Mouse (Mus musculus) adrenal gland, postnatal 14 days (tissue): ENCODE data around the gene Tmem189. TPM values are rescaled to one million over a fixed set of nuclear protein-coding genes. Genes with fewer than 3 reads are reported as not detected.

ENCODE experiments used
- DNase-seq: peaks from one replicate; pipeline ENCODE4 v3.0.0; 2021; ENCODE audit warnings: mixed read lengths
- total RNA-seq: library from RNA; stranded (reverse); gene quantifications from 2 replicates; pipeline ENCODE4 v1.2.3, GENCODE M21; 2021

Gene Tmem189
- total RNA-seq, 1 experiment from 2014 or later = 30.7 TPM

DNA sequence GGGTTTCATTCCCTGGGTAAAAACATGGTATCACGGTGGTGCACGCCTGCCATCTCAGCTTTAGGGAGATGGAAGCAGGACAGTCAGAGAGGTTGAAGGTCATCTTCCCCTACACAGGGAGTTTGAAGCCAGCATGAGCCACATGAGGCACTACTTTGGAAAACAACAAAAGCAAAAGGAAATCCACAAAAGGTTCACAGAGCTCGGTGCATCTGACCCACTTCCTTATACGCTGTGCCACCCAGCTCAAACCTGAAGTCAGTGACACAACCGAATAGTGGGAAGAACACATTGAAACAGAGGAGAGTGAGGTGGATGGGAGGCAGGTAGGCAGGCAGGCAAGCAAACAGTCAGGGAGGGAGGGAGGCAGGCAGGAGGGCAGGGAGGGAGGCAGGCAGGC, 11.8 kb upstream of the Tmem189 start:
- no peak for DNase-seq

DNA sequence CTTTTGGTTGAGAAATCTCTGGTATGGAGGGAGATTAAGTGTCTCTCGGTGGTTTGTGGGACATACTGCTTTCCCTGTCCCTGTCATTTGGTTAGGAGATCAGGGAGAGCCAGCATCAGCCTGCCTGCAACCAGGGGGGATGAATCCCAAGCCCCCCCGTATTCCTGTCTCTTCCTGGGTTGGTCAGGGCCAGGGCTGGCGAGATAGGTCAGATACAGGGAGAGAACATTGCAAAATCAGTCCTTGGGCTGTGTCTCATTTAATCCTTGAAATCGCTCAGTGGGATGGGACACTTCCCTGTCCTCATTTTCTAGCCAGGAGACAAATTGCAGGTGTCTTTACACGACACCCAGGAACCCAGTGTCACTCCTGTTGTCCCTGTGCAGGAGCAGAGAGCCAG, 10.4 kb upstream of the Tmem189 start:
- DNase-seq = peak; percentile 65

DNA sequence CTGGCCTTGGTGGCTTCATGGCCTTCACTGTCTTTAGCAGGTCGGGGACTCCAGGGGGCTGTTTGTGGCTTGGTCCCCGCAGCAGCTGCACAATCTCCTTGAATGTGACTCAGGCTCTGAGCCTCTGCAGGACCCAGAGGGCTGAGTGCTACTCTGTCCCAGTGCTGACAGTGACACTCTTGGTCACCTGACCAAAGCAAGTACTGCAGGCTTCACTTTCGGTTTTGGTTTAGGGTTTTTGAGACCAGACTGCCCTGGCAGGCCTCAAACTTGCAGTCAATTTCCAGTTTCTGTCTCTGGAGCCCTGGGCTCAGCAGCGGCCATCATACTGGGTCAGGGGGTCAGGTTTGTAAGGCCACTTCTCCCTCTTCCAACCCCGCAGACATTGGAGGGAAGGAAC, 8.3 kb upstream of the Tmem189 start:
- DNase-seq = peak; percentile 82

DNA sequence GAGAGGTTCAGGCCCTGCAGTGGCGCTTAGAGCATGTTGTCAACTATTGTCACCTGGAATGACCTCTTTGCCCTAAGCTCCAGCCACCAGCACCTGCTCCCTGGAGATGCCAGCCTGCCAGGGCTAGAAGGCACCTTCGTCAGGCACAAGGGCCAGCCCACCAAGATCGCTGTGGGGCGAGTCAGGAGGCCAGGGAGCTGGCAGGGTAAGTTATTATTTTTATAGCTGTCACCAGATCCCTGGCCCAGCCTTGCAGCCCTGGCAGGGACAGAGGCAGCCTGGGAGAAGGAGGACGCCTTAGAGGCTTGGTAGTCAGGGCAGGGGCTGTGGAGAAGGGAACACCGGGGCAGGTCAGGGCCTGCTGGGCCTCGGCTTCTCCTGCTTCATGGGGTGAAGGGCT, 6.5 kb upstream of the Tmem189 start:
- peak; percentile 82 for DNase-seq

DNA sequence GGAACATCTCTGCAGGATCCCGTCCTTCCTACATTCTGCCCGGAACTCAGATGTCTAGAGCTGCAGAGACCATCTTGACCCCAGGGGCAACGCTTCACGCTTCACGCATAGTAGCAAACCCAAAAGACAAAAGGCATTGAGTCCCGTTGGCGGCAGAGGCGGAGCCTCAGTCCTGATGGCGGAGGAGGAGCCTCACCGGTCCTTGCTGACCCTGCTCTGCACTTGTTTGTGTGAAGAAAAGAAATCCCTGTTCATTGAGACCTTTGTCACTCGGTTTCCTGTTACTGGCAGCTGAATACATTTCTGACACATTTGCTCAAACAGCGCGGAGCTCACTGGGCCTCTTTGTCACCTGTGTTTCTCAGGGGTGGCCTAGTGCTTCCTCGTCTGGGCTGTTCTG, 5.9 kb upstream of the Tmem189 start:
- no peak for DNase-seq

DNA sequence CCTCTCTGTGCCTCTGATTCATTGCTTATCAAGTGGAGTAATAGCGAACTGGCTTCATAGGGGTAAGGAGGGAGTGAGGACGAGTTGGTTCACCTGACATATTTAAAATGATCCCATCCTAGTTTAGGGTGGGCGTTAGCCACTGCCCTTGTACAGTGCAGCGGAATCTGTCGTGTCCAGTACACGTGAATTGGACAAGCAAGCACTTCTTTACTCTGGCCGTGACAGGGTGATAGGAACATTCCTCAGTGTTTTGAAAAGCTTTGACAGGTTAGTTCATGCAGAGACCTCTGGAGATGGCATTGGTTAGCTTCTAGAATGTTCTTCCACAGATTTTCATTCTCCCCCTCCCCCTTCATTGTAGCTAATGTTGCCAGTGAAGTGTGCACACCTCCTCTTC, 5.3 kb upstream of the Tmem189 start:
- DNase-seq = no peak

DNA sequence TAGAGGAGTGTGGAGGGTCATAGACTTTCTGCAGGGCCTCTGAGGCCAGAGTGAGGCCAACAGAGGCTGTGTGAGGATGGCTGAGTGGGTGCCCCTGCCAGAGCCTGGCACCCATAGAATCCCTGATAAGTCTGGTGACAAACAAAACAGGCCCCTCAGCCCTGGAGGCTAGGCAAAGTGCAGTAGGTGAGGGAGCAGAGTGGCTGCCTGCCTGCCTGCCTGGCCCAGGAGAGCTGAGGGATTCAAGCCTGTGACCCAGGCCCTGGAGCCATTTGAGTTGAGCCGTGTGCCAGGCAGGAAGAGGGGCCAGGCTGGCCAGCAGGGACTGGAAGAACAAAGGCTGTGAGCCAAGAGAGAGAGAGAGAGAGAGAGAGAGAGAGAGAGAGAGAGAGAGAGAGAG, 4.6 kb upstream of the Tmem189 start:
- peak; percentile 77 for DNase-seq

GRCm38 (mm10) chr2:167693540-167693939, 3.9 kb upstream of the Tmem189 start:
- DNase-seq = no peak

- DNase-seq = peak; percentile 48
Measured at GRCm38 (mm10) chr2:167692831-167693230, 3.2 kb upstream of the Tmem189 start.

DNA sequence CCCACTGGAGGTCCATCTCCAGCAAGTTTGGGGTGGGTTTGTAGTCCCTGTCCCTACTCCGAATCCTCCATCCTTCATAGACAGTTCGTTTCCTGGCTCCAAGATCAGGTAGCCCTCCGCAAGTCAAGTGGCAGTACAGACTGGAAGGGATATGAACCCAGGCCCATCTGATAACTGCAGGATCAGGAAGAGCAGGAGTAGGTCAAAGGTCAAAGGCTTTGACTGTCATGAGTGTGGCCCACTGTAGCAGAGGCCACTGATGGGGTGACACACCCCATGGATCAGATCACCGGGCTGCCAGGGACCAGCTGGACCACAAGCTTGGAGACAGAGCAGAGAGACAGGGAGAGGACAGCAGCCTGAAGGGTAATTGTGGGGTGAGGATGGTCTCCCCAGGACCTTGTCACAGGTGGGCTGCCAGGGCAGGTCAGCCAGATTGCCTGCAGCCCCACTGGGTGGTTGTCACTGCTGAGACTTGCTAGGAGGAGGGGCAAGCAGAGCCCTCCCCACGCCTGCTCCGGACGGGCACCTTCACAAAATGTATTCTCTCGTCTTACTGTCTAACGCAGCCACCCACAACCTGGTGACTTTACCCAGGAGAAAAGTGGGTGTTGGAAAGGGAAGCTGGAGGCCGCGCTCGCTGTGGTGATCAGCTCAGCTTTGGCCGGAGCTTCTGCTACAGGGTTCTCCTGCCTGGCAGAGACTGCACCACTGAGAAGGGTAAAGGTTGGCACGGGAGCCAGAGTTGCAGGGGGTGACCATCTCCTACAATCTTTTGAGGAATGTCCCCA, 2.4 kb upstream of the Tmem189 start:
- DNase-seq = peak; percentile 38

DNA sequence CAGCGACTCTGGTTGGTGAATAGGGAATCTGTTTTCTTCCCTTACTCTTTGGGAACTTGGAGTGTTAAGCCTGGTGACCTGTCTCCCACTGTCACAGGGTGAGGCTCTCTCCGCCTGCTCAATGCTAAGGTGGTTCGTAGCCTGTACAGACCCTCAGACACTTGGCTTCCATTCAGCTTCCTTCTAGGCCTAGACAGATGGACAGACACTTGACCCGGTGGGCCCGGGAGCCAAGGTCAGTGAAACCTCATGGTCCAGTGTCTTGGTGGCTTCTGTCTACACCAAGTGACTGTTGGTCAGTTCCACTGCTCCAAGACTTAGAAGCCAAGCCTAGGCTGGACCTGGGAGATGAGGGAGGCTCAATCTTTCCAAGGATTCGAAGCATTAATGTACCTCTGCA, 1.8 kb upstream of the Tmem189 start:
- DNase-seq = no peak

- DNase-seq = peak; percentile 53
Measured at GRCm38 (mm10) chr2:167690962-167691311, 1.3 kb upstream of the Tmem189 start.

DNA sequence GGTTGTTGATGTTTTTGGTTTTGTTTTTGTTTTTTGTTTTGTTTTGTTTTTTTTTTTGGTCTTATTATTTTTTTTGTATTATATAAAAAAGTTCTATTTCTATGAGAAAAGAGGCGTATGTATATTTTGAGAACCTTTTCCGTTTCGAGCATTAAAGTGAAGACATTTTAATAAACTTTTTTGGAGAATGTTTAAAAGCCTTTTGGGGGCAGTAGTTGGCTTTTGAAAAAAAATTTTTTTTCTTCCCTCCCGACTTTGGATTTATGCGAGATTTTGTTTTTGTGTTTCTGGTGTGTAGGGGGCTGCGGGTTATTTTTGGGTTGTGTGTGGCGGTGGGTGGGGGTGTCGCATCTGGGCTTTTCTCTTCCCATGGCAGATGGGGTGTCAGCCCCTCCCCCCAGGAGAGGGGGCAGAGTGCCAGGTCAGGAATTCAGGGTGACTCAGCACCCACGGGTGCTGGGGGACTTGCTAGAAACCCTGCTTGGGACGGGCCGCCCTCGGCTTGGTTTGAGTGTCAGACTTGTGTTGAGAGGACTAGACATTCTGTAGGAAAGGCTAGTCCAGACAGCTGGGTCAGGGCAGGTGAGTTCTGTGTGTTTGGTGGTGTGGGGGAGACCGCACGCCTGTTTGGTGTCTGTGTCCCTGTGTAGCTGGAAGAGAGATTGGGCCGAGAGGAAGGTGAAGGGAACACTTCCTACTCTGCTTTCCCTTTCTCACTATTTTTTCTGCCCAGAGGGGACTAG, 768 bp upstream of the Tmem189 start:
- peak; percentile 85 for DNase-seq

DNA sequence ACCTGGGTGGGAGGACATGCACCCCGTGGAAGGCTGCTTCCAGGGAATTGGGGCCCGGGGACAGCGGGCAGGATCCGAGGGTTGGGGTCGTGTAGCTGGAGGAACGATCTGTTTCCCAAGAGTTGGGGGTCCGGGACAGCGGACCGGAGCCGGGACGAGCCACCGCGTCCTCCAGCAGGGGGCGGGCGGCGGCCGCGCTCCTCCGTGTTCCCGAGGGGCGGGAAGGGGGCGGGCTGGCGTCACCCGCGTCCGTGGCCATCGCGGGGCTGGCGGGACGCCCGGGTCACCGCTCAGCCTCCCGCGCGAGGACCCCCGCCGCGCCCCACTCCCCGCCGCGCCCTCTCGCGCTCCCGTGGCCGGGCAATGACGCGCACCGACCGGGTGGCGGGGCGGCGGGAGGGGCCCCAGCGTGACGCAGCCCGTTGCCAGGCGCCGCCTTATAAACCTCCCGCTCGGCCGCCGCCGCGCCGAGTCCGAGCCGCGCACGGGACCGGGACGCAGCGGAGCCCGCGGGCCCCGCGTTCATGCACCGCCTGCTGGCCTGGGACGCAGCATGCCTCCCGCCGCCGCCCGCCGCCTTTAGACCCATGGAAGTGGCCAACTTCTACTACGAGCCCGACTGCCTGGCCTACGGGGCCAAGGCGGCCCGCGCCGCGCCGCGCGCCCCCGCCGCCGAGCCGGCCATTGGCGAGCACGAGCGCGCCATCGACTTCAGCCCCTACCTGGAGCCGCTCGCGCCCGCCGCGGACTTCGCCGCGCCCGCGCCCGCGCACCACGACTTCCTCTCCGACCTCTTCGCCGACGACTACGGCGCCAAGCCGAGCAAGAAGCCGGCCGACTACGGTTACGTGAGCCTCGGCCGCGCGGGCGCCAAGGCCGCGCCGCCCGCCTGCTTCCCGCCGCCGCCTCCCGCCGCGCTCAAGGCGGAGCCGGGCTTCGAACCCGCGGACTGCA, 847 bp downstream of the Tmem189 start, which contains the start of gene Cebpb:
Gene Cebpb (plus strand): TSS at position 418 of the 954 bp plus-strand sequence.
- DNase-seq = peak; percentile 95

- peak; percentile 80 for DNase-seq
Measured at GRCm38 (mm10) chr2:167688126-167688497, 1.5 kb downstream of the Tmem189 start.

DNA sequence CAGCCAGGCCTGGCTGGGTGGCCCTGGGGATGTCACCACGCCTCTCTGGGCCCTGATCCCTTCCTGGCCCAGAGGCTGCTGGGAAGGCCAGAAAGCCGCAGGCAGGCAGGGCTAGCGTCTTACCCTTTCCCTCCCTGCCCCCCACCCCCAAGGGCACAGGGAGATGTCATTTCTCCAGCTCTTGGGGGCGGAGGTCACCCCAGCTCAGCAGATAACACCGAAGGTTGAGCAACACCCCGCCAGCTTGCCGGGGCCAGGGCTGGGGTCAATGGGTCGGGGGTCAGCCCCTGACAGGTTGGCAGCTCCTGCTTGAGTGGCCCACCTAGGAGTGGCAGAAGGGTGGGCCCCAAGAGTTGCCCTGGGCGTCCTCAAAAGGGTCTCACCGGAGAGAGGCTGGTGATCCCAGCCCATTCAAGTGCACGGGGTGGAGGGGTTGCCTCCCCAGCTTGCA, 1.9 kb downstream of the Tmem189 start:
- DNase-seq = peak; percentile 93

DNA sequence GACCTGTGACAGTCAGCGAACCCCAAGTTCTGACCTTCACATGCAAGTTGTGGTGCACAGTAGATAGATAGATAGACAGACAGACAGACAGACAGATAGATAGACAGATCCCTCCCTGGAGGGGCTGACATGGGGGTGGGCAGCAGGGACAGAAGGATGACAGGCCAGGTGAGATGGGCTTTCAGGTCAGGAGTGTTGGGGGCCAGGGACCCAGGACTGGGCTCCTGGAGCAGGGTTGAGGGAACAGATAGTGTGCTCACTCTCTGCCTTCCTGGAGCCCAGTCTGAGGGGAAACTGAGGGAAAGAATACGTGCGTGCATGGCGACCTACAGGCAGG, 2.4 kb downstream of the Tmem189 start:
- DNase-seq = no peak

- DNase-seq = peak; percentile 82
Measured at GRCm38 (mm10) chr2:167686382-167687249, 3.0 kb downstream of the Tmem189 start.

GRCm38 (mm10) chr2:167685865-167686264, 3.8 kb downstream of the Tmem189 start:
- DNase-seq = peak; percentile 57

GRCm38 (mm10) chr2:167685137-167685536, 4.5 kb downstream of the Tmem189 start:
- DNase-seq = peak; percentile 95

- DNase-seq = no peak
Measured at GRCm38 (mm10) chr2:167683721-167684120, 5.9 kb downstream of the Tmem189 start.

GRCm38 (mm10) chr2:167680657-167681056, 9.0 kb downstream of the Tmem189 start:
- DNase-seq = peak; percentile 80
